In genomic region chr17:71002081-71002743, GRCm38 (mm10) we compare ENCODE assay signal across 7 mouse cellular contexts. TPM values are rescaled to one million over a fixed set of nuclear protein-coding genes. Genes with fewer than 3 reads are reported as not detected.
DNase-seq lines count a peak whose midpoint lies in the region; ATAC-seq lines count a peak whose summit lies in the region.

Gene Myom1, plus strand, starts transcription at chr17:71002633.

- no peaks in the 10 kb centered on the region for H3K9me3 ChIP-seq in embryonic facial prominence, embryonic 11.5 days (replicated peaks; ENCODE audit: control insufficient read depth, low read length)
- no peaks in the 10 kb centered on the region for H3K9me3 ChIP-seq in limb, embryonic 10.5 days (replicated peaks)
- H3K9me3 ChIP-seq in midbrain, embryonic 13.5 days = no peaks in the 10 kb centered on the region

- peak within 1 kb of the TSS; percentile 38 for H3K4me2 ChIP-seq in embryonic facial prominence, embryonic 11.5 days (ENCODE audit: low read depth, low read length)
- H3K4me2 ChIP-seq in midbrain, embryonic 13.5 days (replicated peaks) = peak within 1 kb of the TSS; percentile 87

- peak within 1 kb of the TSS; percentile 99 for H3K27ac ChIP-seq in embryonic facial prominence, embryonic 11.5 days (replicated peaks; ENCODE audit: low read depth, low read length)
- peak within 1 kb of the TSS; percentile 100 for H3K27ac ChIP-seq in limb, embryonic 10.5 days
- peak within 1 kb of the TSS; percentile 96 for H3K27ac ChIP-seq in midbrain, embryonic 13.5 days

- no peaks in the 10 kb centered on the region for H3K27me3 ChIP-seq in embryonic facial prominence, embryonic 11.5 days (ENCODE audit: control insufficient read depth, insufficient read depth, low read length)
- no peaks in the 10 kb centered on the region for H3K27me3 ChIP-seq in limb, embryonic 10.5 days (ENCODE audit: low read depth, poor library complexity, severe bottlenecking)
- H3K27me3 ChIP-seq in midbrain, embryonic 13.5 days = no peaks in the 10 kb centered on the region

- peak; percentile 94 for ATAC-seq in embryonic facial prominence, embryonic 11.5 days (replicated peaks; ENCODE audit: insufficient number of reproducible peaks, low FRiP score, low TSS enrichment, low read depth)
- ATAC-seq in granulocyte monocyte progenitor cell, adult 5-6 weeks (replicated peaks; ENCODE audit: poor library complexity, severe bottlenecking) = peak; percentile 75
- ATAC-seq in midbrain, embryonic 13.5 days = peak; percentile 96

- peak; percentile 100 for DNase-seq in adrenal gland, postnatal 14 days
- DNase-seq in embryonic facial prominence, embryonic 11.5 days (ENCODE audit: low spot score) = peak; percentile 98
- DNase-seq in kidney, adult 11 months = peak; percentile 99
- DNase-seq in limb, embryonic 10.5 days (ENCODE audit: low spot score) = peak; percentile 98
- peak; percentile 95 for DNase-seq in spleen, adult 12 weeks (ENCODE audit: low spot score)

- H3K9ac ChIP-seq in embryonic facial prominence, embryonic 11.5 days (replicated peaks; ENCODE audit: low read length) = peak within 1 kb of the TSS; percentile 95
- peak within 1 kb of the TSS; percentile 80 for H3K9ac ChIP-seq in midbrain, embryonic 13.5 days (replicated peaks)

- no peaks in the 10 kb centered on the region for H3K4me1 ChIP-seq in embryonic facial prominence, embryonic 11.5 days (ENCODE audit: control insufficient read depth, insufficient read depth, low read length)
- peaks cover 34% of the 10 kb centered on the region for H3K4me1 ChIP-seq in limb, embryonic 10.5 days
- H3K4me1 ChIP-seq in midbrain, embryonic 13.5 days (replicated peaks) = peaks cover 19% of the 10 kb centered on the region

- H3K36me3 ChIP-seq in embryonic facial prominence, embryonic 11.5 days (replicated peaks; ENCODE audit: control insufficient read depth, insufficient read depth, low read depth, low read length) = no peaks in the 10 kb centered on the region
- peaks cover 8% of the 10 kb centered on the region; the same call in 1 of the 2 replicates for H3K36me3 ChIP-seq in limb, embryonic 10.5 days
- no peaks in the 10 kb centered on the region for H3K36me3 ChIP-seq in midbrain, embryonic 13.5 days

- WGBS in embryonic facial prominence, embryonic 11.5 days = 1% methylated on average over 63 of the region's 65 CpGs
- WGBS in limb, embryonic 10.5 days = 1% methylated on average over 65 of the region's 65 CpGs
- WGBS in midbrain, embryonic 13.5 days = under 1% methylated on average over 65 of the region's 65 CpGs

- H3K4me3 ChIP-seq in embryonic facial prominence, embryonic 11.5 days (ENCODE audit: low read depth, low read length) = peak within 1 kb of the TSS; percentile 91
- H3K4me3 ChIP-seq in limb, embryonic 10.5 days = peak within 1 kb of the TSS; percentile 91
- peak within 1 kb of the TSS; percentile 89 for H3K4me3 ChIP-seq in midbrain, embryonic 13.5 days (replicated peaks)

RNA-seq across cellular contexts. Expression of gene Myom1, which starts in this region (rescaled TPM):
- 4.3 and 8.1 TPM in 2 replicates for total RNA-seq in adrenal gland, postnatal 14 days (2021)
- 4.7 and 5.9 TPM in 2 replicates for polyA plus RNA-seq in embryonic facial prominence, embryonic 11.5 days (2014; fragmentation: Nextera tagmentation; extraction: Ambion mirVana)
- 1.2 TPM in 1 of 2 replicates, not detected in the other for total RNA-seq in granulocyte monocyte progenitor cell, adult 5-6 weeks (2014; fragmentation: Nextera tagmentation)
- total RNA-seq in granulocyte monocyte progenitor cell, adult 5-6 weeks (2017) = 0.05 and 1.2 TPM in 2 replicates
- 2.5 and 4.2 TPM in 2 replicates for polyA plus RNA-seq in limb, embryonic 10.5 days (2016; fragmentation: Nextera tagmentation; extraction: Ambion mirVana)
- 1.2 and 1.3 TPM in 2 replicates for polyA plus RNA-seq in midbrain, embryonic 13.5 days (2015; fragmentation: Nextera tagmentation; extraction: Ambion mirVana)

Comparison
In these comparisons a context has a peak if more than half of its experiments do, and no peak if none do; other contexts are left out.
1. Peak in every context shown above with its lines: DNase-seq, ATAC-seq, H3K4me3 ChIP-seq and H3K27ac ChIP-seq.